8 mouse cellular contexts compared by ENCODE assay signal in genomic region chr17:32119196-32119595, GRCm38 (mm10). TPM values are rescaled to one million over a fixed set of nuclear protein-coding genes. Genes with fewer than 3 reads are reported as not detected.
DNase-seq lines count a peak whose midpoint lies in the region; ATAC-seq lines count a peak whose summit lies in the region.
"Had no signal": no experiment of that assay in that cellular context is flagged by ENCODE, and none has a peak within 500 bp of the region (broad histone marks: within the 10 kb centered on the region; RNA-seq: fewer than 3 reads in every experiment).

No protein-coding gene starts in this region.

- H3K4me3 ChIP-seq in hindbrain, embryonic 15.5 days, result no peak overlapping the region
- no peak overlapping the region for H3K4me3 ChIP-seq in hindbrain, embryonic 10.5 days

- WGBS in hindbrain, embryonic 15.5 days, result 51% methylated on average over 16 of the region's 16 CpGs
- 87% methylated on average over 16 of the region's 16 CpGs for WGBS in hindbrain, embryonic 10.5 days

- ATAC-seq in hindbrain, embryonic 15.5 days (ENCODE audit: low FRiP score, low read depth), result no peak

- H3K4me1 ChIP-seq in hindbrain, embryonic 15.5 days (replicated peaks), result peaks cover 34% of the 10 kb centered on the region
- peaks cover 22% of the 10 kb centered on the region for H3K4me1 ChIP-seq in hindbrain, embryonic 10.5 days (replicated peaks)

- no peaks in the 10 kb centered on the region for H3K36me3 ChIP-seq in hindbrain, embryonic 15.5 days
- peaks cover 41% of the 10 kb centered on the region for H3K36me3 ChIP-seq in hindbrain, embryonic 10.5 days

- H3K9me3 ChIP-seq in hindbrain, embryonic 15.5 days, result no peaks in the 10 kb centered on the region
- H3K9me3 ChIP-seq in hindbrain, embryonic 10.5 days, result no peaks in the 10 kb centered on the region

- H3K4me2 ChIP-seq in hindbrain, embryonic 15.5 days, result no peak overlapping the region

- no peak overlapping the region for H3K9ac ChIP-seq in hindbrain, embryonic 15.5 days

- peak overlapping the region; percentile 26; the same call in 1 of the 2 replicates for H3K27ac ChIP-seq in hindbrain, embryonic 15.5 days (replicated peaks)
- H3K27ac ChIP-seq in hindbrain, embryonic 10.5 days, result no peak overlapping the region

- DNase-seq in hindbrain, embryonic 10.5 days (ENCODE audit: low spot score), result no peak
- peak; percentile 47 to 50 for DNase-seq in right cerebral cortex, adult 2 months (ENCODE audit: low spot score in 2 of 2)
- DNase-seq in right cerebral cortex, postnatal 14 days, result no peak
- DNase-seq in layer of hippocampus, postnatal 14 days (ENCODE audit: low spot score in 2 of 2), result peak; percentile 76 to 82
- DNase-seq in B cell, adult 2 months, result no peak
- DNase-seq in urinary bladder, postnatal 4 days (ENCODE audit: low spot score in 2 of 2), result no peak
- DNase-seq: thymus, postnatal 14 days had no signal

- H3K27me3 ChIP-seq in hindbrain, embryonic 15.5 days, result no peaks in the 10 kb centered on the region
- H3K27me3 ChIP-seq in hindbrain, embryonic 10.5 days (ENCODE audit: insufficient read depth, poor library complexity, severe bottlenecking), result peaks cover 29% of the 10 kb centered on the region

RNA-seq across cellular contexts. Expression of gene Notch3, which starts 47.5 kb away (rescaled TPM):
- 8.2 and 10.5 TPM in 2 replicates for polyA plus RNA-seq in hindbrain, embryonic 15.5 days (2015; fragmentation: Nextera tagmentation; extraction: Ambion mirVana)
- 22.9 and 26.0 TPM in 2 replicates for polyA plus RNA-seq in hindbrain, embryonic 10.5 days (2016; fragmentation: Nextera tagmentation; extraction: Ambion mirVana)
- 10 to 100 TPM; 15.3 to 15.9 TPM for total RNA-seq in layer of hippocampus, postnatal 14 days (2021)

Comparison
In these comparisons a context has a peak if more than half of its experiments do, and no peak if none do; other contexts are left out.
1. DNase-seq: peak in right cerebral cortex, adult 2 months (2 of 2) and layer of hippocampus, postnatal 14 days (2 of 2); none in hindbrain, embryonic 10.5 days (single experiment), right cerebral cortex, postnatal 14 days (single experiment), B cell, adult 2 months (0 of 2) and urinary bladder, postnatal 4 days (0 of 2).